Mouse (Mus musculus): ENCODE data around the gene Zfp46.

DNA sequence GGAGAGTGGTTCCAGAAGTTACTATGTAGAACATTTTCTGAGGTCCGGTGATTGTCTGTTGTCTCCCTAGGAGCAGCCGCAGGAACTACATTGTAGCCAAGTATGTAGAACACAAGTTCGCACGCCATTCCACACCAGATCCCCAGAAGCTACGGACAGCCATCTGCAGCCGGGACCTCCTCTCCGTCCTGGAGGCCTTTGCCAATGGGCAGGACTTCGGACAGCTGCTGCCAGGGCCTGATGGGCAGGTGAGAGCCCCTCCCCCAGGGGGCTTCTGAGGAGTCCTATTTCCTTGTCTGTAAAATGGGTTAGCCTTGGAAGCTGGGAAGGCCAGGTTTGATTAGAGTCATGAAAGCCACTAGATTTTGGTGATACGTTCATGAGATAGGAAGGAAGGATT, 45.4 kb upstream of the Zfp46 start:
- TF ChIP-seq CTCF (IDR thresholded peaks at IDR 0.05; ENCODE audit: borderline replicate concordance, insufficient read depth, low read length) (no peak), POLR2A (IDR thresholded peaks at IDR 0.05; ENCODE audit: low read depth, low read length) (no peak)

All from embryonic fibroblast, embryonic 13.5 days (primary cell).